Mouse (Mus musculus) embryonic fibroblast, embryonic 13.5 days (primary cell): ENCODE results near the gene Cfl1.

Experiments
- CTCF ChIP-seq: IDR thresholded peaks from 2 replicates; pipeline ENCODE4 v1.5.1; 2011; ENCODE audit warnings: mild to moderate bottlenecking, control low read depth, low read length, moderate library complexity, borderline replicate concordance; ENCODE audit not compliant: insufficient read depth
- POLR2A ChIP-seq: IDR thresholded peaks from 2 replicates; pipeline ENCODE4 v1.6.1; 2011; ENCODE audit warnings: low read depth, mild to moderate bottlenecking, control low read depth, low read length, moderate library complexity

DNA sequence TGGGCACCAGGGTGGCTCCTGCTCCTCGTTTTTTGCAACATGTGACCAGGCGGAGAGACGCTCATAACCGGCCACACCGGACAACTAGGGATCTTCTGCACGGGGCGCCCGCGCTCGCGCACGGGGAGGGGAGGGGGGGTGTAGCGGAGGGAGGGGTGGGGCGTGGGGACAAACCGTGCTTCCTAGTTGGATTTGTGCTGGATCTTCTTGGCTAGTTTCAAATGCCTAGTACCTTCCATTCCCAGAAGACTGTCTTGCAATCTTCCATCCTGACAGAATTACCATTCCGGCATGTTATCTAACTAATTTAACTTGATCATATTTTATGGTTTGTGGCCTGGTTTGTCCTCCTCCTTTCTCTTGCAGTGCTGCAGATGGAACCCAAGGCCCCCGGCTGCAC, 13.4 kb downstream of the Cfl1 start, which contains the start of gene 1700020D05Rik:
- TF ChIP-seq CTCF (no peak), POLR2A (no peak)
